Mouse (Mus musculus): ENCODE measurements at regions not wholly inside any gene's neighbourhood (a gene's known extent, or its start where the extent isn't known, plus 50 kb on each side); places are given as distances from the start of the nearest gene placed in this dataset.

- DNase-seq (ENCODE audit: low read depth): no peak
Observed at GRCm38 (mm10) chr8:92212786-92213535, 144.5 kb upstream of the Irx5 start.

DNA sequence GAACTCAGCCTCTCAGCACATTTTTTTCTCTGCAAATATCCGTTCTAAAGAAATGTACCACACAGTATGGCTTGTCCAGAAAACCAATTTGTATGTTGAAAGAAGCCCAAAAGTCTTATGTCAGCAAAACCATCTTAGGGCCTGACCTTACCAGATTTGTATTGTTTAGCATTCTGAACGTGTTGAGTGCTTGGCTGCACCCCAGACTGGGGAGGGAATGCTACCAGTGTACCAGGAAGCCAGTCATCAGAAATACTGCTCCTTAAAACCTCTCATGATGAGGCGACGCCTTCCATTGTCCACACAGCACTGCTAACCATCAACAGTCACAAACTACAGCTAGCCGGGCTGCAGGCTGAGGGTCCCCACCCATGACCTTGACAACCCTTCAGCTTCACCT is 148.3 kb upstream of the Irx5 start:
- no peak for DNase-seq (ENCODE audit: low read depth)

GRCm38 (mm10) chr8:92195635-92196034 is 161.8 kb upstream of the Irx5 start:
- DNase-seq (ENCODE audit: low read depth): no peak

DNA sequence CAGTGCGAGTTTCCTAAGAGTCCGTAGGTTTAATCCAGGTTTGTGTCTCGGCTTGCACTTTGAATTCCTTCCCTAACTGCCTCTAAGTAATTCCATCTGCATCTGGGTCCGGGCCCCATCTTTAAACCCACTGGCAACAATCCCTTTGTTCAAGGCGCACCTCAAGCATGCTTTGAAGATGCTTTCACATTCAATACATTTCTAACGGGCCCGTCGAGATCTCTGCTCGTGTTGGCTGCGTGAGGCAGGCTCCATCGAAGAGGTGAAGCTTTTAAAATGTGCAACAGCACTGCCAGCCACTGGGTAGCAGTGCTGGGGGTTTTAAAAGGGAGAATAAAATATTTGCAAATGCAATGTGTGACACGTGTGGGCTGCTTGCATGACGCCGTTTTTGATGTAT is 163.4 kb upstream of the Irx5 start:
- no peak for DNase-seq (ENCODE audit: low read depth)

GRCm38 (mm10) chr8:92190261-92191025 is 167.0 kb upstream of the Irx5 start:
- DNase-seq (ENCODE audit: low read depth): no peak

GRCm38 (mm10) chr8:92183331-92183730 is 174.1 kb upstream of the Irx5 start:
- no peak for DNase-seq (ENCODE audit: low read depth)

DNA sequence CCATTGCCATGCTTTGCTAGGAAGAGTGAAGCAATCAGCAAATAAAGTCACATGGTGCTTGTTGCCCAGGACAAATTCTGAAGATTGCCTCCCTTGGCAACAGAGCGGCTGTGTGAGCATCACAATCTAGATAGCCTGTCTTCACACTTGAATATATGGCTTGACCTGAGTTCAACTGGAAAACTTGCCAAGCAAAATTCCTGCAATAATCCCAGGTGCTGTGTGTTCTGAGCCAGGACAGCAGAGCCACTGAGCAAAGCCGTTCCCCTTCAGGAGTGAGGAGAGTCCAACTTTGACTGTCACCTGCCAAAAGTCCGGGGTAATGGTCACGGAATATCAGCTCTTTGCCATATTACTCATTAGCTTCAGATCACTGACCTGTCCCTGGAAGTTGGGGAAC is 176.8 kb upstream of the Irx5 start:
- no peak for DNase-seq (ENCODE audit: low read depth)

DNA sequence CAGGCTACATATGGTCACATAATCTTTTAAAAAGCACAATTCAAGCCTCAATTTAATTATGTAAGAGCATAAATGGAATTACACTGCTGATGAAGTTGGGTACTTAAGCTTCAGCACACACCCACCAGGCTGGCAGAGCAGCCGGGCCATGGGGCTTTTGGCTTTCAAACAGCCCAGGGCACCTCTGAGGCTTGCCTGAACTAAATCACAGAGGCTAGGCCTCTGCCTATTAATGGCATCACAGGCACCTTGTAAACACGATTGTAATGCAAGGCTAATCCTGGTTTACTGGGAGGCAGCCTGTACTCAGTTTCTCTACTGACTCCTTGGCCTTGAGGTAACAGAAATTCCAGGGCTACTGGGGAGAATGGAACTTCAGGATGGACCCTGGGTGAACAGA is 178.1 kb upstream of the Irx5 start:
- no peak for DNase-seq (ENCODE audit: low read depth)

GRCm38 (mm10) chr8:92176101-92176500 is 181.3 kb upstream of the Irx5 start:
- no peak for DNase-seq (ENCODE audit: low read depth)

- no peak for DNase-seq (ENCODE audit: low read depth)
Observed at GRCm38 (mm10) chr8:92174106-92174505, 183.3 kb upstream of the Irx5 start.

DNA sequence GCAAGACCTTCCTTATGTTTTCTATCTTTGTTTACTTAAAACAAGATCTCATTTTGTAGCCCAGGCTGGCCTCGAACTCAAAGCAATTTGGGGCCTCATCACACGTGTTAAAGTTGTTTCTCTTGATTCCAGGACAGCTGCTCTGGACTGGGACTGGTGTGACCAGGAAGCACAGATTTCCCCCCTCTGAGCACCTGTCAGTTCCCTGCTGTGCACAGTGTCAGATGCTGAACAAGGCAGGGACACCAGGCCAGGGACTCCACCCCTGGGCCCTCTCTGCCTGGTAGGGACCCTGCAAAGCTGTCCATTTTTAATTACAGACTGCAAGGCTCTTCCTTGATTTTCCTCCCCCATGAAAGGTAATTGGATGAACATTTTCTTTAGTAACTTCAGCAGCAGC is 185.8 kb upstream of the Irx5 start:
- DNase-seq (ENCODE audit: low read depth): no peak

- DNase-seq (ENCODE audit: low read depth): no peak
Observed at GRCm38 (mm10) chr8:92167340-92167783, 190.1 kb upstream of the Irx5 start.

GRCm38 (mm10) chr8:92165306-92165705 is 192.1 kb upstream of the Irx5 start:
- DNase-seq (ENCODE audit: low read depth): no peak

- DNase-seq (ENCODE audit: low read depth): no peak
Observed at GRCm38 (mm10) chr8:92164496-92164895, 192.9 kb upstream of the Irx5 start.

- DNase-seq (ENCODE audit: low read depth): no peak
Observed at GRCm38 (mm10) chr8:92161002-92161401, 196.4 kb upstream of the Irx5 start.

- DNase-seq (ENCODE audit: low read depth): no peak
Observed at GRCm38 (mm10) chr8:92158219-92158618, 199.2 kb upstream of the Irx5 start.

DNA sequence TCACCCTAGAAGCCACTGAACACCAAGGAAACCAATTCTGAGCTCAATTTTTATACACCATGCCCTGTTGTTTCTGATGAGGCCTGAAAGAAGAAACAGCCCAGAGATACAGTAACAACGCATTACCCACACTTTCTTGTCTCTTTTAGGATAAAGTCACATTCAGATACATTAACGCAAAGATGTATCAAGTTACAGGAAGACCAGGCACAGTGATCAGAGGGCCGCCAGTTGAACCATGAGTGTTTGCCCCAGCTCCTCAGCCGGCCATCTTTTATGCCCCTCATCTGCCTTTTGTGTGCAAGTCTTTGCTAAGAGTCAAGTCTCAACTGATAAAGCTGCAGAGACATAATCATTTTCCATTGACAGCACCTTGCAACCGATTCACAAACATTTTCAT is 204.9 kb upstream of the Irx5 start:
- DNase-seq (ENCODE audit: low read depth): no peak

DNA sequence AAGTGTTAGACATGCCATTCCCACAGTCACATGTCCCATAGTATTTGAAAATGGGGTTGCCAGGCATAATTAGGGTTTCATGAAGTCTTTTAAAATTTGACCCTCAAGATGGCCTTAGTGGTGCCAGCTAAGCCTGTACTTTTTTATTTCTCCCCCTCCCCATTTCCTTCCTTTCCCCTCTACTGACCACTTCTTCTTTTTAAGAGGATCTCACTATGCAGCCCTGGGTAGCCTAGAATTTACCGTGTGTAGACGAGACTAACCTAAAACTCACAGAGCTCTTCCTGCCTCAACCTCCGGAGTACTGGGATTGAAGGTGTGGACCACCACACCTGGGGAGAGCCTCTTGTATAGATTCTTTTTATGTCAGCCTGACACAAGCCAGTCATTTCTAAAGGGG is 209.8 kb upstream of the Irx5 start:
- DNase-seq (ENCODE audit: low read depth): no peak

DNA sequence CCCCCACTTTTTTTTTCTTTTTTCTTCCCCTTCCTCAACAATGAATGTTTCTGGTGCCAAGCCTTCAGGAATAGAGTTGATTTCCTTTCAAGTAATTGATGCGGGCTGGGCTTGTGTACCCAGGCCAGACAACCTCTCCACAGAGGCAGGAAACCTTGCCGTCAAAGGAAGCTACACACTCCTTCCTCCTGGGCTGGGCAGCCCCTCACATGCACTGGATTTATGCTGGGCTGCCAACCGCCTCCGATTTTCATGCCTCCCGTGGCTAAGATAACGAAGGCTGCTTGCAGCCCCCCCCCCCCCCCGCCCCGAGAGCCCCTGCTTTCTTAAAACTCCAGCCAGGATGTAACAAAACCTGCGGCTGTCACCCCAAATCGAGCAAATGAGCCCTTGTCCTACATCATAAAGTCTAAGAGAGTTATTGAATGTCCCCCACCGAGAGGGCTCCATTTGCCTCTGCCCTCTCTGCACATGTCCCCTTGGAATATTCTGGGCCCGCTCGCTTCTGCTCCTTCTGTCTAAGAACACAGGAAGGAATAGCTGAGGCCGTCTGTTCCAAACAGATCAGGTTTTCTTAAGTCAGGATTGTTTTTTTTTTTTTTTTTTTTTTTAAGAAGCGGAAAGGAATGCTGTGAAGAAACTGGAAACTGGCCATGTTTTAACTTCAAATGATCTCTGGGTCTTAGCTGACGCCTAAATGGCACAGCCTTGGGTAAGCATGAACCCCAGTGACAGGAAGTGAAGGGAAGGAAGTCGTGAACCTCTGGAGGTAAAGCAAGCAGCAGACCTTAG is 220.1 kb upstream of the Irx5 start:
- no peak for DNase-seq (ENCODE audit: low read depth)

DNA sequence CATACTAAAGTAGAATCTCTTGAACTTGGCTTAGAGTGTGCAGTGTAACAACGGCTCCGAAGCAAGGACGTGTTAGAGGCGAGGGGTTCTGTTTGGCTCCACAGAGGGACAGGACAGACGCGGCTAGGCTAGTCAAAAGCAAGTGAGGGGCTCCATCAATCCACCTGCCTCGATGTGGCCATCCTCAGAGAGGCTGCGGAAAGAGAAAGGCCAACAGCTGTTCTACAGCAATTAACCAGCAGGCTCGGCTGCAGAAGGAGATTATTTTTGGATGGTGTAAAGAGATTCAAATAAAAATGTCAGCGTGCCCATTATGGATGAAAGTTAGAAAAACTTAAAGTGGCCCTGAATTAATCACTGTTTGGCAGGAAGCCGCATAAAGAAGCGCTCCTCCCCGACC is 221.0 kb upstream of the Irx5 start:
- DNase-seq (ENCODE audit: low read depth): no peak

DNA sequence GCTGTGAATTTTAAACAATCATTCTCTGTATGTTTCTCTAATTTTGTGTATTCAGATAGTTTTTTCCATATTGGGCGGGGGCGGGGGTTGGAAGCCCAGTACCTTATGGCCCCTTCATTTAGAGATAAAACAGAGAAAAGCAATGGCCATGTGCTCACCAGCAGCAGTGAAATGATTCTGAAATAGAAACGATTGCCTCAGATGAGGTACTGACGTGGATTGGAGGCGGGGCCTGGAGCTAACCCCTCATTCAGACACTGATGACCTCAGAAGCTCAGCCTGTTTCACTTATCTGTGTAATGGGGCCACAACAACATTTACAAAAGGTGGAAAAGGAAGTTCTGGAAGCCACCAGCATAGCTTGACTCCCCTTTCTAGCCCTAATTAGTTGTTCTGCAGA is 223.0 kb upstream of the Irx5 start:
- DNase-seq (ENCODE audit: low read depth): no peak

DNA sequence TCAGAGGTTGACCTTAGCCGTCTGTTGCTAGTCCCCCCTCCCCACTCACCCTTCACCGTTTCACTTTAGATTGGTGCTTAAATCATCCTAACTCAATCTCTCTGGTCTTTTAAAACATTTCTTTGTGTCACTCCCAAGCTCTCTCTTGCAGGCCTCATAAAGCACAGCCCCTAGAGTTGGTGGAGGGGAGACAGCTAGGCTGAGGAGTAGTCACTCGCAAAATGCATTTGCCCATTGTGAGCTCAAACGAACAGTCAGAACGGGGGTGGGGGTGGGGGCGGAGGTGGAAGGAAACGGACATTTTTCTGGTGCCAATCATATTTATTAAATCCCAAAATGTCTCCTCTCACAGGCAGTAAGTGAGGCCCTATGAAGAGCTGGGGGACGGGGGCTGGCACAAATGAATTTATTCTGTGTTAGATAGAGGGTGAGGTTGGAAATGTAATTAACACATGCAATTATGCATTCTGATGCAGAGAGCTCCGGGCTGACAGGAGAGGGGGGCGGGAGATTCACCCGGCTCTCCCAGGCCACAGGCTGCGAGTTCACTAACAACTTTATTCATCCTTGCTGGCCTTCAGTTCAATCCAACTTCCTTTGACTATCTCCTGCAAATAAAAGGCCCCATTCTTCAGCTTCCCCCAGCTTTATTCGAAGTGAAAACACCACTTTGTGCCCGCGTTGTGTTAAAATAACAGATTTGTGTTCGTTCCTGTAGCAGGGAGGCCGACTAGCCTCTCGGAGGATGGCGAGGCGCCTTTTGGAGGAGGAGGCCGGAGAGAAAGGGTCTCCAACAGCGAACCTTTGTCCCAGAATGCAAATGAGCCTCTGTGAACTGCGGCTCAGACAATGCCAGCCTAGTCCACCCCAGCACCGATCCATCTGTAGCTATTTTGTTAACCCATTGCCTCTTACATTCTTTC is 223.7 kb upstream of the Irx5 start:
- DNase-seq (ENCODE audit: low read depth): no peak

Measured in c-Kit-positive CD71-positive TER-119-negative erythroid progenitor cells, embryonic 14.5 days (primary cell).